Mouse (Mus musculus) megakaryocyte, embryonic 14.5 days (primary cell): ENCODE measurements around the gene Ptpn1.

ENCODE experiments used
- FLI1 ChIP-seq: IDR thresholded peaks from 2 replicates; pipeline ENCODE4 v1.6.1; 2012; ENCODE audit warnings: low read length, inconsistent platforms, mixed read lengths
- GATA1 ChIP-seq: IDR thresholded peaks from 3 replicates; pipeline ENCODE4 v1.6.1; 2012; ENCODE audit warnings: mixed read lengths, low read length, inconsistent platforms, borderline replicate concordance

DNA sequence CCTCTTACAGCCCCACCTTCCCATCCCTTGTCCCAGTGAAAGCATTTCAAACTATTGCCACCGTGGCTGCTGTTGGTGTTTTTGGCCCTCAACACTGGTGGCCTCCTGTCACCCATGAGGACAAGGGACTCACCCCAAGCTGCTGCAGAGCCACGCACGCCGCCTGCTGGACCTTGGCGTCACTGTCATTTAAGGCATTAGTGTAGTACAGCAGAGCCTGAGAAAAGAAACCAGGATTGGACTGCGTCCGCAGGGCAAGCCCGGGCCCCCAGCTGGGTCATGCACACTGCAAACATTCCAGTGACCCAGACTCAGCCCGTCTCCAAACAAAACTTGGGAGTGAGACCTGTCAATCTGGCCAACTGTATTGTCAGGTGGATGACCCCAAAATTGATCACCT lies 50.8 kb downstream of the Ptpn1 start:
- TF ChIP-seq FLI1 = no peak
- TF ChIP-seq GATA1 = no peak
